16 mouse cellular contexts compared by ENCODE assay signal in the genomic region with DNA sequence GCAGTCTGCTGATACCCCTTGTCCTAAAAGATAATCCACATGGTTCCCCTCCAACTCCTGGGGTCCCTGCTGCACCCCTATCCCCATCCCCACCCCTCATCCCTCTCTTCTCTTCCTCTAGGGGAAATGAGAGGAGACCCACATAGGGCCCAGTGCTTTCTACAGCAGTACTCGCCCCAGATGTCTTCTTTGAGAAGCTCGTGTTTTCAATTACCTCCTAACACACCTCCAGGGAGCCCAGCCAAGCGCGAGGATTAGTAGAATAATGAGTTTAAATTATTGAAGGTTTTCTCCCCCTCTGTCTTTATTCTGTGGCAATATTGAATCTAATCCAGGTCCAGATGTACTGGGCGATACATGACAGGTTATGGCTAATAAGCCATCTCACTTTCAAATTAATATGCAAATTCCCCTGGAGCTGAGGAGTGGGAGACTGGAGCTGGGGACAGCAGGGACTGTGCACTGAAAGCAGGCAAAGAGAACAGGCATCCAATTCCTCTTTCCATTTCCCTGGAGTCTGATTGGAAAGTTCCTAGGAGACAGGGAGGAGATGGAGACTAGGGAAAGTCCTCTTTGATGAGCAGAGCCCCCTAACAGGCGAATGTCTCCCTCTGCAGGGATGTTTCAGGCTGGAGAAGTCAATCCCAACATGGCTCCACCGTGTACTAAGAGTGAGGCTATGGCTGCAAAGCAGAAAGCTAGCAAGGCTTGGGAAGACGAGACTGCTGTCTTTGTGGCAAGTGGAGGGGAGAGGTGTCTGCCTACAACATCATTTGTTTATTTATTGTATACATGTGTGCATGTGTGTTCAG.
DNase-seq lines count a peak whose midpoint lies in the region; ATAC-seq and TF ChIP-seq lines count a peak whose summit lies in the region.
"Had no signal": no experiment of that assay in that cellular context is flagged by ENCODE, and none has a peak within 500 bp of the region (broad histone marks: within the 10 kb centered on the region; RNA-seq: fewer than 3 reads in every experiment).

No protein-coding gene starts in this region.

- WGBS in midbrain, embryonic 11.5 days = 33% methylated on average over 8 of the region's 8 CpGs
- WGBS in midbrain, embryonic 10.5 days = 46% methylated on average over 8 of the region's 8 CpGs
- 43% methylated on average over 8 of the region's 8 CpGs for WGBS in limb, embryonic 10.5 days
- 65% methylated on average over 8 of the region's 8 CpGs for WGBS in stomach, postnatal 0 days

- H3K27me3 ChIP-seq in midbrain, embryonic 11.5 days (ENCODE audit: control insufficient read depth, insufficient read depth, low read length) = no peaks in the 10 kb centered on the region
- H3K27me3 ChIP-seq in midbrain, embryonic 10.5 days (ENCODE audit: low read depth, poor library complexity, severe bottlenecking) = no peaks in the 10 kb centered on the region
- H3K27me3 ChIP-seq in limb, embryonic 10.5 days (ENCODE audit: low read depth, poor library complexity, severe bottlenecking) = no peaks in the 10 kb centered on the region
- H3K27me3 ChIP-seq in stomach, postnatal 0 days (ENCODE audit: control insufficient read depth, insufficient read depth, low read length) = no peaks in the 10 kb centered on the region
- H3K27me3 ChIP-seq: embryonic facial prominence, embryonic 15.5 days; lung, embryonic 15.5 days had no signal

- peaks cover 5% of the 10 kb centered on the region for H3K4me1 ChIP-seq in midbrain, embryonic 11.5 days (ENCODE audit: control insufficient read depth, insufficient read depth, low read length)
- H3K4me1 ChIP-seq in midbrain, embryonic 10.5 days = peaks cover 40% of the 10 kb centered on the region
- peaks cover 52% of the 10 kb centered on the region for H3K4me1 ChIP-seq in limb, embryonic 10.5 days
- no peaks in the 10 kb centered on the region for H3K4me1 ChIP-seq in stomach, postnatal 0 days (replicated peaks; ENCODE audit: control insufficient read depth, insufficient read depth)
- H3K4me1 ChIP-seq: heart, embryonic 10.5 days; lung, embryonic 15.5 days had no signal

- H3K4me3 ChIP-seq in midbrain, embryonic 11.5 days (ENCODE audit: low read depth, low read length) = no peak overlapping the region
- H3K4me3 ChIP-seq in midbrain, embryonic 10.5 days = no peak overlapping the region
- no peak overlapping the region for H3K4me3 ChIP-seq in limb, embryonic 10.5 days
- no peak overlapping the region for H3K4me3 ChIP-seq in stomach, postnatal 0 days (ENCODE audit: low read depth, low read length)
- H3K4me3 ChIP-seq: embryonic facial prominence, embryonic 15.5 days; heart, embryonic 10.5 days; limb, embryonic 13.5 days; lung, embryonic 15.5 days had no signal

- no peak overlapping the region for H3K9ac ChIP-seq in midbrain, embryonic 11.5 days (ENCODE audit: low read length)
- H3K9ac ChIP-seq in stomach, postnatal 0 days (ENCODE audit: low read length) = no peak overlapping the region
- H3K9ac ChIP-seq: embryonic facial prominence, embryonic 15.5 days; limb, embryonic 13.5 days; lung, embryonic 15.5 days had no signal

- no peaks in the 10 kb centered on the region for H3K9me3 ChIP-seq in midbrain, embryonic 11.5 days (ENCODE audit: control insufficient read depth, low read length)
- H3K9me3 ChIP-seq in midbrain, embryonic 10.5 days (replicated peaks) = no peaks in the 10 kb centered on the region
- H3K9me3 ChIP-seq in limb, embryonic 10.5 days (replicated peaks) = no peaks in the 10 kb centered on the region
- H3K9me3 ChIP-seq in stomach, postnatal 0 days (ENCODE audit: control insufficient read depth, low read length) = no peaks in the 10 kb centered on the region
- H3K9me3 ChIP-seq: embryonic facial prominence, embryonic 15.5 days; heart, embryonic 10.5 days; limb, embryonic 13.5 days; lung, embryonic 15.5 days had no signal

- H3K36me3 ChIP-seq in midbrain, embryonic 11.5 days (ENCODE audit: control insufficient read depth, insufficient read depth, low read length) = no peaks in the 10 kb centered on the region
- H3K36me3 ChIP-seq in midbrain, embryonic 10.5 days = no peaks in the 10 kb centered on the region
- H3K36me3 ChIP-seq in limb, embryonic 10.5 days = no peaks in the 10 kb centered on the region
- H3K36me3 ChIP-seq in stomach, postnatal 0 days (ENCODE audit: control insufficient read depth, insufficient read depth, low read length) = no peaks in the 10 kb centered on the region
- H3K36me3 ChIP-seq: embryonic facial prominence, embryonic 15.5 days; heart, embryonic 10.5 days; limb, embryonic 13.5 days; lung, embryonic 15.5 days had no signal

- H3K4me2 ChIP-seq in midbrain, embryonic 11.5 days = no peak overlapping the region
- H3K4me2 ChIP-seq in stomach, postnatal 0 days (replicated peaks; ENCODE audit: low read depth) = no peak overlapping the region
- H3K4me2 ChIP-seq: embryonic facial prominence, embryonic 15.5 days; limb, embryonic 13.5 days; lung, embryonic 15.5 days had no signal

- no peak for TF ChIP-seq EP300 in stomach, postnatal 0 days (optimal IDR thresholded peaks at IDR 0.05)

- peak; percentile 56 for TF ChIP-seq CTCF in stomach, postnatal 0 days (IDR thresholded peaks at IDR 0.05; ENCODE audit: low read depth)

- ATAC-seq in midbrain, embryonic 11.5 days (ENCODE audit: low FRiP score) = peak; percentile 71; the same call in 1 of the 2 replicates
- no peak for ATAC-seq in stomach, postnatal 0 days (ENCODE audit: low FRiP score, low TSS enrichment)
- ATAC-seq: Patski had no signal

- peak; percentile 9 for DNase-seq in embryo, embryonic 11 days
- no peak for DNase-seq in embryo, embryonic 10 days (ENCODE audit: low spot score)
- DNase-seq in midbrain, embryonic 11.5 days (ENCODE audit: low spot score, missing footprints) = no peak
- no peak for DNase-seq in midbrain, embryonic 10.5 days (ENCODE audit: low spot score)
- no peak for DNase-seq in limb, embryonic 10.5 days (ENCODE audit: low spot score)
- DNase-seq in stomach, postnatal 0 days (ENCODE audit: low spot score) = no peak
- no peak for DNase-seq in cerebellum, adult 8-10 months
- DNase-seq in adrenal gland, adult 18-20 months (ENCODE audit: low spot score in 2 of 2) = no peak
- DNase-seq: adrenal gland, adult 2 months; kidney, postnatal 14 days; layer of hippocampus, postnatal 36 days had no signal

- H3K27ac ChIP-seq in midbrain, embryonic 11.5 days (ENCODE audit: low read depth, low read length) = no peak overlapping the region
- no peak overlapping the region for H3K27ac ChIP-seq in midbrain, embryonic 10.5 days (replicated peaks)
- peak overlapping the region; percentile 31; the same call in 1 of the 2 replicates for H3K27ac ChIP-seq in limb, embryonic 10.5 days
- H3K27ac ChIP-seq in stomach, postnatal 0 days (replicated peaks) = no peak overlapping the region
- H3K27ac ChIP-seq: embryonic facial prominence, embryonic 15.5 days; heart, embryonic 10.5 days; limb, embryonic 13.5 days; lung, embryonic 15.5 days had no signal
